Mouse (Mus musculus) CH12.LX (cell line): ENCODE results near the gene Gm37240. TPM values are rescaled to one million over a fixed set of nuclear protein-coding genes. Genes with fewer than 3 reads are reported as not detected.

ENCODE experiments used
- DNase-seq: peaks from one replicate; pipeline ENCODE4 v3.0.0-alpha.2; 2013; ENCODE audit errors: extremely low read depth
- H3K27ac ChIP-seq: 2 replicates; pipeline ENCODE4 v1.5.1; 2012; ENCODE audit warnings: low read depth, mild to moderate bottlenecking, control low read depth, moderate library complexity; ENCODE audit not compliant: insufficient read depth
- H3K27me3 ChIP-seq: replicated peaks from 2 replicates; pipeline ENCODE3; 2012; ENCODE audit warnings: inconsistent platforms
- H3K36me3 ChIP-seq, 2 experiments: replicated peaks in 1 of 2; 2 replicates each; pipeline versions ENCODE3 to v1.6.1; 2012; ENCODE audit warnings: inconsistent platforms in 1 of 2, low read length in 1 of 2, mild to moderate bottlenecking in 1 of 2, mixed read lengths in 1 of 2, moderate library complexity in 1 of 2; ENCODE audit not compliant: control insufficient read depth in 1 of 2, insufficient read depth in 1 of 2
- H3K4me1 ChIP-seq, 2 experiments: 2 replicates each; pipeline ENCODE4 v1.6.1; 2012; ENCODE audit warnings: inconsistent platforms in 1 of 2, moderate library complexity in 1 of 2; ENCODE audit not compliant: insufficient read depth in 2 of 2, control insufficient read depth in 1 of 2
- H3K4me2 ChIP-seq: 2 replicates; pipeline ENCODE4 v1.6.1; 2012; ENCODE audit warnings: low read depth, mild to moderate bottlenecking, control low read depth; ENCODE audit not compliant: poor library complexity, insufficient read depth, severe bottlenecking
- H3K4me3 ChIP-seq, 3 experiments: fragments of 150-350 bp in 1 of 3; sonication (generic) in 1 of 3; replicated peaks in 1 of 3; 2 replicates each; pipeline versions ENCODE3 to v1.5.1; 2011 to 2012; ENCODE audit warnings: low read depth in 2 of 3, low read length in 2 of 3, mild to moderate bottlenecking in 2 of 3, moderate library complexity in 2 of 3, control low read depth in 1 of 3, improper control_type of control experiment in 1 of 3, inconsistent platforms in 1 of 3, mixed read lengths in 1 of 3; ENCODE audit not compliant: poor library complexity in 1 of 3
- H3K79me2 ChIP-seq: replicated peaks from 2 replicates; pipeline ENCODE4 v1.6.1; 2012; ENCODE audit warnings: mild to moderate bottlenecking, moderate library complexity; ENCODE audit not compliant: control insufficient read depth, poor library complexity, insufficient read depth, severe bottlenecking; ENCODE audit errors: extremely low read depth
- H3K9ac ChIP-seq: 2 replicates; pipeline ENCODE4 v1.6.1; 2012; ENCODE audit warnings: low read depth, mild to moderate bottlenecking, control low read depth, moderate library complexity; ENCODE audit not compliant: insufficient read depth
- H3K9me3 ChIP-seq: replicated peaks from 2 replicates; pipeline ENCODE3; 2012; ENCODE audit warnings: low read length, inconsistent platforms, mixed read lengths
- CHD1 ChIP-seq: IDR thresholded peaks from 2 replicates; pipeline ENCODE4 v1.6.1; 2012; ENCODE audit warnings: low read depth, low read length, improper control_type of control experiment, inconsistent platforms
- CHD2 ChIP-seq: IDR thresholded peaks from 2 replicates; pipeline ENCODE4 v1.6.1; 2011; ENCODE audit warnings: low read length, improper control_type of control experiment
- EP300 ChIP-seq: IDR thresholded peaks from 2 replicates; pipeline ENCODE4 v1.6.1; 2011; ENCODE audit warnings: low read length, improper control_type of control experiment
- ETS1 ChIP-seq: conservative IDR thresholded peaks from 2 replicates; pipeline ENCODE4 v1.6.1; 2012; ENCODE audit warnings: low read depth, mild to moderate bottlenecking, inconsistent platforms, low read length, improper control_type of control experiment, moderate library complexity
- HCFC1 ChIP-seq: IDR thresholded peaks from 2 replicates; pipeline ENCODE4 v1.6.1; 2012; ENCODE audit warnings: low read depth, mild to moderate bottlenecking, inconsistent platforms, low read length, improper control_type of control experiment
- IRF4 ChIP-seq: IDR thresholded peaks from 2 replicates; pipeline ENCODE4 v1.6.1; 2014; ENCODE audit warnings: low read depth, mild to moderate bottlenecking, inconsistent platforms, low read length, improper control_type of control experiment
- MAZ ChIP-seq: IDR thresholded peaks from 2 replicates; pipeline ENCODE4 v1.6.1; 2012; ENCODE audit warnings: low read depth, mild to moderate bottlenecking, inconsistent platforms, low read length, improper control_type of control experiment, moderate library complexity
- MEF2A ChIP-seq: IDR thresholded peaks from 2 replicates; pipeline ENCODE4 v1.6.1; 2014; ENCODE audit warnings: low read depth, mild to moderate bottlenecking, inconsistent platforms, low read length, improper control_type of control experiment, borderline replicate concordance
- MXI1 ChIP-seq: IDR thresholded peaks from 2 replicates; pipeline ENCODE4 v1.6.1; 2011; ENCODE audit warnings: mild to moderate bottlenecking, low read depth, low read length, improper control_type of control experiment
- NELFE ChIP-seq: IDR thresholded peaks from 2 replicates; pipeline ENCODE4 v1.6.1; 2011; ENCODE audit warnings: low read depth, low read length, improper control_type of control experiment
- PAX5 ChIP-seq: IDR thresholded peaks from 2 replicates; pipeline ENCODE4 v1.6.1; 2012; ENCODE audit warnings: low read length, inconsistent platforms, mixed read lengths
- POLR2A ChIP-seq: IDR thresholded peaks from 2 replicates; pipeline ENCODE4 v1.6.1; 2011; ENCODE audit warnings: low read depth, mild to moderate bottlenecking, improper control_type of control experiment, low read length
- POLR2AphosphoS2 ChIP-seq: IDR thresholded peaks from 2 replicates; pipeline ENCODE4 v1.6.1; 2011; ENCODE audit warnings: low read depth, low read length, improper control_type of control experiment
- SIN3A ChIP-seq: IDR thresholded peaks from 2 replicates; pipeline ENCODE4 v1.6.1; 2012; ENCODE audit warnings: low read length, improper control_type of control experiment, inconsistent platforms
- SMC3 ChIP-seq: IDR thresholded peaks from 2 replicates; pipeline ENCODE4 v1.6.1; 2011; ENCODE audit warnings: low read depth, low read length, improper control_type of control experiment
- TBP ChIP-seq: conservative IDR thresholded peaks from 2 replicates; pipeline ENCODE4 v1.6.1; 2011; ENCODE audit warnings: low read depth, low read length, improper control_type of control experiment
- TCF12 ChIP-seq: IDR thresholded peaks from 2 replicates; pipeline ENCODE4 v1.6.1; 2014; ENCODE audit warnings: low read depth, mild to moderate bottlenecking, inconsistent platforms, low read length, improper control_type of control experiment
- UBTF ChIP-seq: IDR thresholded peaks from 2 replicates; pipeline ENCODE4 v1.6.1; 2012; ENCODE audit warnings: low read depth, mild to moderate bottlenecking, inconsistent platforms, low read length, improper control_type of control experiment, moderate library complexity
- USF1 ChIP-seq: IDR thresholded peaks from 2 replicates; pipeline ENCODE4 v1.6.1; 2014; ENCODE audit warnings: low read depth, mild to moderate bottlenecking, inconsistent platforms, low read length, improper control_type of control experiment
- USF2 ChIP-seq: conservative IDR thresholded peaks from 2 replicates; pipeline ENCODE4 v1.6.1; 2011; ENCODE audit warnings: low read depth, low read length, improper control_type of control experiment
- ZKSCAN1 ChIP-seq: IDR thresholded peaks from 2 replicates; pipeline ENCODE4 v1.6.1; 2012; ENCODE audit warnings: low read depth, inconsistent platforms, low read length, improper control_type of control experiment, borderline replicate concordance
- ZNF384 ChIP-seq: IDR thresholded peaks from 2 replicates; pipeline ENCODE4 v1.6.1; 2012; ENCODE audit warnings: low read depth, low read length, improper control_type of control experiment, inconsistent platforms
- dilution Hi-C: fragments of 300-500 bp; cut with MboI; formaldehyde crosslinking; loops from 2 replicates; pipeline ENCODE4 v1.14.3; 2020; ENCODE audit warnings: low sequenced_read_pairs; ENCODE audit not compliant: extremely low pct_unique_long_range_greater_than_20kb, extremely low pct_ligation_motif_present
- in situ Hi-C: fragments of 300-500 bp; cut with MboI; formaldehyde crosslinking; loops from 3 replicates; pipeline ENCODE4 v1.14.3; 2019; ENCODE audit warnings: low sequenced_read_pairs, low pct_ligation_motif_present, low pct_unique_long_range_greater_than_20kb, mixed read lengths
- polyA plus RNA-seq: library from polyadenylated mRNA; unstranded; fragments of >175 nt; gene quantifications from 2 replicates; pipeline ENCODE4 v1.2.1, GENCODE M21; 2012; ENCODE audit warnings: low read depth; ENCODE audit not compliant: insufficient read length
- total RNA-seq, 2 experiments: library from RNA; depleted of rRNA; stranded (reverse); fragments of 300-350 nt in 1 of 2; fragments of >200 nt in 1 of 2; gene quantifications; 2 replicates each; pipeline ENCODE4 v1.2.3; 2012 to 2014

Gene Gm37240
- total and polyA plus RNA-seq, 3 experiments, result 0.08 to 0.19 (median 0.14) TPM

- Histone ChIP-seq H3K27me3 (no peaks in the 10 kb centered on the region), H3K27ac (no peak overlapping the region), H3K4me3 (no peak overlapping the region), H3K9ac (no peak overlapping the region), H3K9me3 (no peaks in the 10 kb centered on the region), H3K79me2 (no peaks in the 10 kb centered on the region), H3K36me3 (peaks cover 9 to 41% of the 10 kb centered on the region in 2 experiments), H3K4me1 (peaks cover 0 to 6% of the 10 kb centered on the region in 2 experiments; a peak in 1 of 4 replicates), H3K4me2 (no peak overlapping the region)
- TF ChIP-seq TCF12, result no peak
- no peak for TF ChIP-seq EP300
- no peak for TF ChIP-seq MAZ
- no peak for TF ChIP-seq SIN3A
- TF ChIP-seq NELFE, result no peak
- TF ChIP-seq MXI1, result no peak
- TF ChIP-seq UBTF, result no peak
- TF ChIP-seq SMC3, result no peak
- no peak for TF ChIP-seq POLR2A
- no peak for TF ChIP-seq USF1
- TF ChIP-seq HCFC1, result no peak
- TF ChIP-seq USF2, result no peak
- TF ChIP-seq TBP, result no peak
- in situ Hi-C loops, result no loop called here
- no peak for DNase-seq
- dilution Hi-C loops, result no loop called here
These were observed 1385.2 kb downstream of the Gm37240 start for GRCm38 (mm10) chr3:84502101-84502500.

GRCm38 (mm10) chr3:84500491-84500890 is 1386.8 kb downstream of the Gm37240 start:
- Histone ChIP-seq H3K27ac (no peak overlapping the region), H3K79me2 (no peaks in the 10 kb centered on the region), H3K9ac (no peak overlapping the region), H3K9me3 (no peaks in the 10 kb centered on the region), H3K4me2 (no peak overlapping the region), H3K4me3 (no peak overlapping the region), H3K36me3 (peaks cover 9 to 44% of the 10 kb centered on the region in 2 experiments), H3K4me1 (peaks cover 0 to 6% of the 10 kb centered on the region in 2 experiments; a peak in 1 of 4 replicates), H3K27me3 (no peaks in the 10 kb centered on the region)
- no peak for TF ChIP-seq MEF2A
- TF ChIP-seq UBTF, result no peak
- TF ChIP-seq ETS1, result no peak
- no peak for TF ChIP-seq CHD2
- no peak for TF ChIP-seq IRF4
- no peak for TF ChIP-seq POLR2AphosphoS2
- no peak for TF ChIP-seq ZKSCAN1
- TF ChIP-seq NELFE, result no peak
- TF ChIP-seq ZNF384, result no peak
- TF ChIP-seq SMC3, result no peak
- no peak for TF ChIP-seq CHD1
- no peak for TF ChIP-seq MAZ
- no peak for TF ChIP-seq PAX5
- TF ChIP-seq HCFC1, result no peak
- no peak for DNase-seq
- dilution Hi-C loops, result no loop called here
- in situ Hi-C loops, result no loop called here
